Mouse (Mus musculus): ENCODE data around the gene Gkap1.

DNA sequence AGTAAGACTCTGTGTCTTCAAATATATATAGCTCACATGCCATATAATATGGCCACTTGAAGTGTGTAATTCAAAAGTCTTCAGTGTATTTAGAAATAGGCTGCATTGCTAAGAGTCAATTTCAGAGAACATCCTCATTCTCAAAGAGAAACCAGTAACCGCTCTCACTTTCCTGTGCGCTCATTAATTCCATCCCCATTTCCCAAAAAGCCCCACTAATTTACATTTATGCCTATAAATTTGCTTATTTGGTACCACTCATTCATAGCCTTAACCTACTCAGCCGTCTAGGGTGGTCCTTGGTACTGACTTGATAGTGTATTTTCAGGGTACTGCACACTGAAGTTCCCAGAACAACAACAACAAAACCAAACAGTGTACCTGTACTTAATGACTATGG, 73.6 kb downstream of the Gkap1 start:
- TF ChIP-seq CTCF (IDR thresholded peaks at IDR 0.05; ENCODE audit: control insufficient read depth, insufficient read depth, insufficient replicate concordance, low read depth, low read length) = no peak
- no peak for TF ChIP-seq POLR2A (IDR thresholded peaks at IDR 0.05; ENCODE audit: control insufficient read depth, low read depth, low read length)
